ENCODE assay signal across 8 mouse cellular contexts in genomic region chr9:35116391-35117381, GRCm38 (mm10). TPM values are rescaled to one million over a fixed set of nuclear protein-coding genes. Genes with fewer than 3 reads are reported as not detected.
A peak's percentile ranks its signal among the peaks of the same experiment; 100 is the strongest.
DNase-seq lines count a peak whose midpoint lies in the region; ATAC-seq and TF ChIP-seq lines count a peak whose summit lies in the region.

No protein-coding gene starts in this region.

- dilution Hi-C loops in CH12.LX (cut with MboI; ENCODE audit: extremely low pct_ligation_motif_present, extremely low pct_unique_long_range_greater_than_20kb, low sequenced_read_pairs) = no loop called here

- peak; percentile 78 for ATAC-seq in heart, embryonic 13.5 days (ENCODE audit: extremely low read depth, insufficient number of reproducible peaks, low FRiP score, low TSS enrichment)
- ATAC-seq in kidney, postnatal 0 days (replicated peaks; ENCODE audit: low FRiP score, low read depth) = peak; percentile 84
- peak; percentile 87 for ATAC-seq in liver, embryonic 16.5 days (ENCODE audit: low read depth)
- ATAC-seq in neural tube, embryonic 12.5 days (ENCODE audit: low FRiP score, low read depth) = peak; percentile 89
- ATAC-seq in stomach, embryonic 16.5 days (ENCODE audit: insufficient read depth, low FRiP score) = peak; percentile 90

- H3K36me3 ChIP-seq in CH12.LX (replicated peaks in 1 of 2; ENCODE audit: control insufficient read depth in 1 of 2, insufficient read depth in 1 of 2, low read length in 1 of 2) = peaks cover 3 to 19% of the 10 kb centered on the region in 2 experiments
- H3K36me3 ChIP-seq in erythroblast, embryonic 14.5 days (ENCODE audit: control insufficient read depth) = peaks cover 76% of the 10 kb centered on the region
- peaks cover 13% of the 10 kb centered on the region; the same call in 1 of the 2 replicates for H3K36me3 ChIP-seq in heart, embryonic 13.5 days
- no peaks in the 10 kb centered on the region for H3K36me3 ChIP-seq in kidney, postnatal 0 days (ENCODE audit: insufficient read depth, low read length)
- no peaks in the 10 kb centered on the region for H3K36me3 ChIP-seq in liver, embryonic 16.5 days (ENCODE audit: control insufficient read depth, insufficient read depth)
- no peaks in the 10 kb centered on the region for H3K36me3 ChIP-seq in neural tube, embryonic 12.5 days
- H3K36me3 ChIP-seq in stomach, embryonic 16.5 days (ENCODE audit: control insufficient read depth, insufficient read depth, low read length) = no peaks in the 10 kb centered on the region

- no peaks in the 10 kb centered on the region for H3K27me3 ChIP-seq in CH12.LX (replicated peaks)
- no peaks in the 10 kb centered on the region for H3K27me3 ChIP-seq in erythroblast, embryonic 14.5 days (ENCODE audit: control insufficient read depth)
- no peaks in the 10 kb centered on the region for H3K27me3 ChIP-seq in heart, embryonic 13.5 days (replicated peaks)
- no peaks in the 10 kb centered on the region for H3K27me3 ChIP-seq in kidney, postnatal 0 days (ENCODE audit: insufficient read depth, low read length)
- no peaks in the 10 kb centered on the region for H3K27me3 ChIP-seq in liver, embryonic 16.5 days (ENCODE audit: control insufficient read depth, insufficient read depth, low read depth, low read length)
- H3K27me3 ChIP-seq in neural tube, embryonic 12.5 days (replicated peaks) = no peaks in the 10 kb centered on the region
- H3K27me3 ChIP-seq in stomach, embryonic 16.5 days (ENCODE audit: control insufficient read depth, insufficient read depth, low read length) = no peaks in the 10 kb centered on the region

- no peak overlapping the region for H3K27ac ChIP-seq in CH12.LX (ENCODE audit: insufficient read depth, low read depth)
- peak overlapping the region; percentile 92 for H3K27ac ChIP-seq in brown adipose tissue, adult 24 weeks (replicated peaks; ENCODE audit: low read depth, low read length)
- peak overlapping the region; percentile 91 for H3K27ac ChIP-seq in heart, embryonic 13.5 days (replicated peaks)
- peak overlapping the region; percentile 87 for H3K27ac ChIP-seq in kidney, postnatal 0 days
- H3K27ac ChIP-seq in liver, embryonic 16.5 days (ENCODE audit: low read length) = peak overlapping the region; percentile 93
- H3K27ac ChIP-seq in neural tube, embryonic 12.5 days = no peak overlapping the region
- peak overlapping the region; percentile 91 for H3K27ac ChIP-seq in stomach, embryonic 16.5 days (ENCODE audit: low read length)

- H3K9ac ChIP-seq in CH12.LX (ENCODE audit: insufficient read depth, low read depth) = peak overlapping the region; percentile 84
- peak overlapping the region; percentile 93 for H3K9ac ChIP-seq in heart, embryonic 13.5 days
- peak overlapping the region; percentile 70 for H3K9ac ChIP-seq in kidney, postnatal 0 days (ENCODE audit: low read depth, low read length)
- peak overlapping the region; percentile 88 for H3K9ac ChIP-seq in liver, embryonic 16.5 days (ENCODE audit: low read depth, low read length)
- peak overlapping the region; percentile 79 for H3K9ac ChIP-seq in neural tube, embryonic 12.5 days
- H3K9ac ChIP-seq in stomach, embryonic 16.5 days (ENCODE audit: low read length) = peak overlapping the region; percentile 93

- H3K4me2 ChIP-seq in CH12.LX (ENCODE audit: insufficient read depth, low read depth, poor library complexity, severe bottlenecking) = peak overlapping the region; percentile 75
- peak overlapping the region; percentile 90 for H3K4me2 ChIP-seq in heart, embryonic 13.5 days
- peak overlapping the region; percentile 90 for H3K4me2 ChIP-seq in kidney, postnatal 0 days (ENCODE audit: low read length)
- peak overlapping the region; percentile 92 for H3K4me2 ChIP-seq in liver, embryonic 16.5 days (ENCODE audit: low read depth, low read length)
- peak overlapping the region; percentile 88 for H3K4me2 ChIP-seq in neural tube, embryonic 12.5 days (replicated peaks)
- peak overlapping the region; percentile 67 for H3K4me2 ChIP-seq in stomach, embryonic 16.5 days (ENCODE audit: low read depth, low read length)

- H3K79me2 ChIP-seq in CH12.LX (replicated peaks; ENCODE audit: control insufficient read depth, extremely low read depth, insufficient read depth, poor library complexity, severe bottlenecking) = no peaks in the 10 kb centered on the region

- in situ Hi-C loops in CH12.LX (cut with MboI; ENCODE audit: low pct_ligation_motif_present, low pct_unique_long_range_greater_than_20kb, low sequenced_read_pairs) = loop anchor here (5.0 kb wide), 1 partner anchor 74 kb away; no protein-coding TSS in a partner anchor

- no peak for TF ChIP-seq EP300 in CH12.LX (IDR thresholded peaks at IDR 0.05; ENCODE audit: low read length)

- 1% methylated on average over 73 of the region's 84 CpGs for WGBS in heart, embryonic 13.5 days
- under 1% methylated on average over 82 of the region's 84 CpGs for WGBS in kidney, postnatal 0 days
- under 1% methylated on average over 67 of the region's 84 CpGs for WGBS in liver, embryonic 16.5 days (ENCODE audit: insufficient replicate concordance)
- under 1% methylated on average over 76 of the region's 84 CpGs for WGBS in neural tube, embryonic 12.5 days
- under 1% methylated on average over 71 of the region's 84 CpGs for WGBS in stomach, embryonic 16.5 days

- TF ChIP-seq POLR2A in CH12.LX (IDR thresholded peaks at IDR 0.05; ENCODE audit: low read depth, low read length) = peak; percentile 61; the same call in 1 of the 2 replicates

- H3K4me3 ChIP-seq in CH12.LX (replicated peaks in 1 of 3; ENCODE audit: low read depth in 2 of 3, low read length in 2 of 3, poor library complexity in 1 of 3) = peak overlapping the region; percentile 55 to 98 (median 61)
- peak overlapping the region; percentile 87 for H3K4me3 ChIP-seq in brown adipose tissue, adult 24 weeks (ENCODE audit: insufficient read depth, low read depth, low read length)
- H3K4me3 ChIP-seq in erythroblast, embryonic 14.5 days (replicated peaks) = peak overlapping the region; percentile 88
- H3K4me3 ChIP-seq in heart, embryonic 13.5 days = peak overlapping the region; percentile 85
- H3K4me3 ChIP-seq in kidney, postnatal 0 days (replicated peaks; ENCODE audit: low read depth, low read length) = peak overlapping the region; percentile 48
- peak overlapping the region; percentile 86 for H3K4me3 ChIP-seq in liver, embryonic 16.5 days (ENCODE audit: low read depth, low read length)
- peak overlapping the region; percentile 77 for H3K4me3 ChIP-seq in neural tube, embryonic 12.5 days
- peak overlapping the region; percentile 76 for H3K4me3 ChIP-seq in stomach, embryonic 16.5 days (replicated peaks; ENCODE audit: low read length)

- no peak for TF ChIP-seq CTCF in CH12.LX (conservative IDR thresholded peaks at IDR 0.05 in 1 of 2, IDR thresholded peaks at IDR 0.05 in 1 of 2; ENCODE audit: low read depth in 2 of 2, low read length in 2 of 2)
- no peak for TF ChIP-seq CTCF in kidney, postnatal 0 days (IDR thresholded peaks at IDR 0.05; ENCODE audit: low read depth)

- peaks cover 0 to 20% of the 10 kb centered on the region in 2 experiments; a peak in 2 of 4 replicates for H3K4me1 ChIP-seq in CH12.LX (ENCODE audit: control insufficient read depth in 1 of 2, insufficient read depth in 2 of 2)
- H3K4me1 ChIP-seq in brown adipose tissue, adult 24 weeks (ENCODE audit: control insufficient read depth, insufficient read depth, insufficient read length, low read length) = peaks cover 13% of the 10 kb centered on the region
- H3K4me1 ChIP-seq in erythroblast, embryonic 14.5 days (ENCODE audit: control insufficient read depth) = peaks cover 94% of the 10 kb centered on the region
- peaks cover 57% of the 10 kb centered on the region for H3K4me1 ChIP-seq in heart, embryonic 13.5 days
- H3K4me1 ChIP-seq in kidney, postnatal 0 days (replicated peaks; ENCODE audit: insufficient read depth, low read length) = peaks cover 9% of the 10 kb centered on the region
- H3K4me1 ChIP-seq in liver, embryonic 16.5 days (ENCODE audit: control insufficient read depth, low read depth, low read length) = peaks cover 67% of the 10 kb centered on the region
- H3K4me1 ChIP-seq in neural tube, embryonic 12.5 days = peaks cover 27% of the 10 kb centered on the region
- peaks cover 37% of the 10 kb centered on the region for H3K4me1 ChIP-seq in stomach, embryonic 16.5 days (ENCODE audit: control insufficient read depth, insufficient read depth, low read length)

- TF ChIP-seq RAD21 in CH12.LX (IDR thresholded peaks at IDR 0.05; ENCODE audit: low read depth, low read length) = no peak

- peak; percentile 47 for DNase-seq in CH12.LX (ENCODE audit: extremely low read depth)
- peak; percentile 91 for DNase-seq in kidney, postnatal 0 days (ENCODE audit: low spot score)

- no peaks in the 10 kb centered on the region for H3K9me3 ChIP-seq in CH12.LX (replicated peaks; ENCODE audit: low read length)
- H3K9me3 ChIP-seq in erythroblast, embryonic 14.5 days (ENCODE audit: control insufficient read depth, low read length) = peaks cover 2% of the 10 kb centered on the region
- no peaks in the 10 kb centered on the region for H3K9me3 ChIP-seq in heart, embryonic 13.5 days
- H3K9me3 ChIP-seq in kidney, postnatal 0 days (replicated peaks; ENCODE audit: low read length) = no peaks in the 10 kb centered on the region
- no peaks in the 10 kb centered on the region for H3K9me3 ChIP-seq in liver, embryonic 16.5 days (replicated peaks; ENCODE audit: control insufficient read depth, low read length)
- H3K9me3 ChIP-seq in neural tube, embryonic 12.5 days = no peaks in the 10 kb centered on the region
- no peaks in the 10 kb centered on the region for H3K9me3 ChIP-seq in stomach, embryonic 16.5 days (replicated peaks; ENCODE audit: control insufficient read depth, low read length)

RNA-seq across cellular contexts. Expression of gene St3gal4, which starts 2.4 kb away (rescaled TPM):
- total RNA-seq in CH12.LX (2012; rRNA removed) = 6.2 and 7.1 TPM in 2 replicates
- 8.8 and 10.8 TPM in 2 replicates for total RNA-seq in CH12.LX (2014; rRNA removed)
- polyA plus RNA-seq in CH12.LX (2012; ENCODE audit: insufficient read length, low read depth) = 9.3 and 10.7 TPM in 2 replicates
- polyA plus RNA-seq in brown adipose tissue, adult 24 weeks (2012; ENCODE audit: insufficient read depth, insufficient read length, missing spikeins) = 14.2 and 15.2 TPM in 2 replicates
- 2.7 and 3.7 TPM in 2 replicates for polyA plus RNA-seq in erythroblast, embryonic 14.5 days (2012)
- 15.4 and 20.9 TPM in 2 replicates for polyA plus RNA-seq in heart, embryonic 13.5 days (2015; fragmentation: Nextera tagmentation; extraction: Ambion mirVana)
- 11.7 and 13.1 TPM in 2 replicates for polyA plus RNA-seq in kidney, postnatal 0 days (2015; fragmentation: Nextera tagmentation; extraction: Ambion mirVana)
- polyA plus RNA-seq in liver, embryonic 16.5 days (2015; fragmentation: Nextera tagmentation; extraction: Ambion mirVana) = 21.7 and 22.3 TPM in 2 replicates
- 11.5 and 11.8 TPM in 2 replicates for polyA plus RNA-seq in neural tube, embryonic 12.5 days (2016; fragmentation: Nextera tagmentation; extraction: Ambion mirVana)
- 50.5 and 53.1 TPM in 2 replicates for polyA plus RNA-seq in stomach, embryonic 16.5 days (2015; fragmentation: Nextera tagmentation; extraction: Ambion mirVana)

RNA-seq across cellular contexts. Expression of gene Dcps, which starts 59.2 kb away (rescaled TPM):
- total RNA-seq in CH12.LX (2012; rRNA removed) (64.3 and 70.1 TPM in 2 replicates), CH12.LX (2014; rRNA removed) (113 TPM in 2 replicates)
- 94.3 and 102 TPM in 2 replicates for polyA plus RNA-seq in CH12.LX (2012; ENCODE audit: insufficient read length, low read depth)
- polyA plus RNA-seq in brown adipose tissue, adult 24 weeks (2012; ENCODE audit: insufficient read depth, insufficient read length, missing spikeins) = 12.6 and 17.4 TPM in 2 replicates
- 11.0 and 14.3 TPM in 2 replicates for polyA plus RNA-seq in erythroblast, embryonic 14.5 days (2012)
- polyA plus RNA-seq in heart, embryonic 13.5 days (2015; fragmentation: Nextera tagmentation; extraction: Ambion mirVana) = 60.0 and 69.6 TPM in 2 replicates
- polyA plus RNA-seq in kidney, postnatal 0 days (2015; fragmentation: Nextera tagmentation; extraction: Ambion mirVana) = 64.6 and 66.7 TPM in 2 replicates
- 43.4 and 44.2 TPM in 2 replicates for polyA plus RNA-seq in liver, embryonic 16.5 days (2015; fragmentation: Nextera tagmentation; extraction: Ambion mirVana)
- polyA plus RNA-seq in neural tube, embryonic 12.5 days (2016; fragmentation: Nextera tagmentation; extraction: Ambion mirVana) = 71.7 and 83.2 TPM in 2 replicates
- 68.2 and 68.9 TPM in 2 replicates for polyA plus RNA-seq in stomach, embryonic 16.5 days (2015; fragmentation: Nextera tagmentation; extraction: Ambion mirVana)

Comparison
In these comparisons a context has a peak if more than half of its experiments do, and no peak if none do; other contexts are left out.
1. H3K27ac ChIP-seq: peak in brown adipose tissue, adult 24 weeks (single experiment), heart, embryonic 13.5 days (single experiment), kidney, postnatal 0 days (single experiment), liver, embryonic 16.5 days (single experiment) and stomach, embryonic 16.5 days (single experiment); none in CH12.LX (single experiment) and neural tube, embryonic 12.5 days (single experiment).
2. Peak in every context shown above with its lines, with median percentiles within 50 percentile points of each other: H3K4me2 ChIP-seq, H3K4me3 ChIP-seq, H3K9ac ChIP-seq and ATAC-seq.